Mouse (Mus musculus): ENCODE results near the gene Ndufab1. TPM values are rescaled to one million over a fixed set of nuclear protein-coding genes. Genes with fewer than 3 reads are reported as not detected.

The Ndufab1 gene
- total and polyA plus RNA-seq, 3 experiments, result 156 to 366 (median 248) TPM

DNA sequence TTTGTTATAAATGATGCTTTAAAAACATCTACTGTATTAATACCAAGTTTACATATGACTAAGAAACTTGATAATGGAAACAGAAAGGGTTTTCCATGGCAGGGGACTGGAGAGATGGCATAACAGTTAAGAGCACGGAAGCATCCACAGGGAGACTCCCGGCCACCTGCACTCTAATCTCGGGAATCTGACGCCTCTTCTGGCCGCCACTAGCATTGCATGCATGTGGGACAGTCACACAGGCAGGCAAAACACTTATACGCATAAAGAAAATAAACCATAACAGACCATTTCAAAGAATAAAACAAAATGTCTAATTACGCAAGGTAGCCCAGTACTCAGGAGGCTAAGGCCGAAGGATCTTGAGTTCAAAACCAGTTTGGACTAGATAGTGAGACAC is 23.9 kb upstream of the Ndufab1 start:
- Histone ChIP-seq H3K36me3 (replicated peaks in 1 of 2; ENCODE audit: control insufficient read depth in 1 of 2, insufficient read depth in 1 of 2, low read length in 1 of 2) (peaks cover 53 to 93% of the 10 kb centered on the region in 2 experiments), H3K79me2 (replicated peaks; ENCODE audit: control insufficient read depth, extremely low read depth, insufficient read depth, poor library complexity, severe bottlenecking) (no peaks in the 10 kb centered on the region; the same call in 1 of the 2 replicates), H3K27ac (ENCODE audit: insufficient read depth, low read depth) (no peak overlapping the region), H3K4me1 (ENCODE audit: control insufficient read depth in 1 of 2, insufficient read depth in 2 of 2) (no peaks in the 10 kb centered on the region), H3K9ac (ENCODE audit: insufficient read depth, low read depth) (no peak overlapping the region), H3K4me2 (ENCODE audit: insufficient read depth, low read depth, poor library complexity, severe bottlenecking) (no peak overlapping the region), H3K4me3 (replicated peaks in 1 of 3; ENCODE audit: low read depth in 2 of 3, low read length in 2 of 3, poor library complexity in 1 of 3) (no peak overlapping the region), H3K27me3 (replicated peaks) (no peaks in the 10 kb centered on the region), H3K9me3 (replicated peaks; ENCODE audit: low read length) (no peaks in the 10 kb centered on the region)
- TF ChIP-seq ZKSCAN1 (IDR thresholded peaks at IDR 0.05; ENCODE audit: borderline replicate concordance, low read depth, low read length), result no peak
- no peak for TF ChIP-seq MEF2A (IDR thresholded peaks at IDR 0.05; ENCODE audit: borderline replicate concordance, low read depth, low read length)
- no peak for TF ChIP-seq ZC3H11A (IDR thresholded peaks at IDR 0.05; ENCODE audit: low read depth, low read length)
- TF ChIP-seq RCOR1 (conservative IDR thresholded peaks at IDR 0.05; ENCODE audit: low read depth, low read length), result no peak
- no peak for TF ChIP-seq TCF12 (IDR thresholded peaks at IDR 0.05; ENCODE audit: low read depth, low read length)
- TF ChIP-seq TBP (conservative IDR thresholded peaks at IDR 0.05; ENCODE audit: low read depth, low read length), result no peak
- no peak for TF ChIP-seq KAT2A (IDR thresholded peaks at IDR 0.05; ENCODE audit: insufficient replicate concordance, low read length)
- in situ Hi-C loops (cut with MboI; ENCODE audit: low pct_ligation_motif_present, low pct_unique_long_range_greater_than_20kb, low sequenced_read_pairs) (no loop called here), dilution Hi-C loops (cut with MboI; ENCODE audit: extremely low pct_ligation_motif_present, extremely low pct_unique_long_range_greater_than_20kb, low sequenced_read_pairs) (no loop called here)
- DNase-seq (ENCODE audit: extremely low read depth), result no peak

DNA sequence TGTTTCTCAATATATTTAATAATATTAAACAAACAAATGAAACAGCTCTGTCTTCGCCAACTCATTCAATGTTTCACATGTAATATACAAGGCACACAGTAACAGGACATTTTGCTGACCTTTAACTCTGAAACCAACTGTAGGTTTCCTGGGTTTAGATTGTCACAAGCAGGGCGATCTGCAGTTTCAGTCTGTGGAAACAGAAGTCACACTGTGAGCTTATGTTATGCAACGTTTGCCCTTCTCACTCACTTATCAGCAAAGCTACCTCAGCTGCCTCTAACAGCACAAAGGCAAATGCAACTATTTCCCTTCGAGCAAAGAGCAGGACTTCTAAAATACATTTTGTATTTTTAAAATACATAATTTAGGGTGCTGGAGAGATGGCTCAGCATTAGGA is 21.8 kb upstream of the Ndufab1 start:
- Histone ChIP-seq H3K27me3 (replicated peaks) (no peaks in the 10 kb centered on the region), H3K36me3 (replicated peaks in 1 of 2; ENCODE audit: control insufficient read depth in 1 of 2, insufficient read depth in 1 of 2, low read length in 1 of 2) (peaks cover 63 to 91% of the 10 kb centered on the region in 2 experiments), H3K27ac (ENCODE audit: insufficient read depth, low read depth) (no peak overlapping the region), H3K4me1 (ENCODE audit: control insufficient read depth in 1 of 2, insufficient read depth in 2 of 2) (no peaks in the 10 kb centered on the region), H3K79me2 (replicated peaks; ENCODE audit: control insufficient read depth, extremely low read depth, insufficient read depth, poor library complexity, severe bottlenecking) (no peaks in the 10 kb centered on the region), H3K4me2 (ENCODE audit: insufficient read depth, low read depth, poor library complexity, severe bottlenecking) (no peak overlapping the region), H3K4me3 (replicated peaks in 1 of 3; ENCODE audit: low read depth in 2 of 3, low read length in 2 of 3, poor library complexity in 1 of 3) (no peak overlapping the region), H3K9me3 (replicated peaks; ENCODE audit: low read length) (no peaks in the 10 kb centered on the region), H3K9ac (ENCODE audit: insufficient read depth, low read depth) (no peak overlapping the region)
- DNase-seq (ENCODE audit: extremely low read depth), result no peak
- in situ Hi-C loops (cut with MboI; ENCODE audit: low pct_ligation_motif_present, low pct_unique_long_range_greater_than_20kb, low sequenced_read_pairs) (no loop called here), dilution Hi-C loops (cut with MboI; ENCODE audit: extremely low pct_ligation_motif_present, extremely low pct_unique_long_range_greater_than_20kb, low sequenced_read_pairs) (no loop called here)
- no peak for TF ChIP-seq CHD2 (IDR thresholded peaks at IDR 0.05; ENCODE audit: low read length)

DNA sequence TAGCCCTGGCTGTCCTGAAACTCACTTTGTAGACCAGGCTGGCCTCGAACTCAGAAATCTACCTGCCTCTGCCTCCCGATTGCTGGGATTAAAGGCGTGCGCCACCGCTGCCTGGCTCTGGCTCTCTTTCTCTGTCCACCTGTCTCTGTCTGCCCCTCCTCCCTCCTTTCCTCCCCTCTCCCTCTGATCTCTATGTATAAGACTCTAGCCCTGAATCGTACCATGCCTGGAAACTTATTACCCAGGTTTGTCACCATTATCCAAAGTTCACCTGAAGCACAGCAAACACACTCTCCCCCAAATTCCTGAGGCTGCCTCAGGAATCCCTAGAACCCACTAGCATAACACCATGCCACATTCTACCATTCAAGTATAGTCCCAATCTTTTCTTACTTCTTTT is 6.5 kb upstream of the Ndufab1 start:
- H3K36me3 ChIP-seq (replicated peaks in 1 of 2; ENCODE audit: control insufficient read depth in 1 of 2, insufficient read depth in 1 of 2, low read length in 1 of 2), result peaks cover 32 to 62% of the 10 kb centered on the region in 2 experiments

More for the DNA sequence above, 6.5 kb upstream of the Ndufab1 start:
- H3K9ac ChIP-seq (ENCODE audit: insufficient read depth, low read depth), result no peak overlapping the region
- no peaks in the 10 kb centered on the region for H3K79me2 ChIP-seq (replicated peaks; ENCODE audit: control insufficient read depth, extremely low read depth, insufficient read depth, poor library complexity, severe bottlenecking)
- H3K4me2 ChIP-seq (ENCODE audit: insufficient read depth, low read depth, poor library complexity, severe bottlenecking), result no peak overlapping the region
- H3K27me3 ChIP-seq (replicated peaks), result no peaks in the 10 kb centered on the region
- no peaks in the 10 kb centered on the region for H3K4me1 ChIP-seq (ENCODE audit: control insufficient read depth in 1 of 2, insufficient read depth in 2 of 2)
- no peak overlapping the region for H3K4me3 ChIP-seq (replicated peaks in 1 of 3; ENCODE audit: low read depth in 2 of 3, low read length in 2 of 3, poor library complexity in 1 of 3)
- no peak for DNase-seq (ENCODE audit: extremely low read depth)
- H3K27ac ChIP-seq (ENCODE audit: insufficient read depth, low read depth), result no peak overlapping the region
- H3K9me3 ChIP-seq (replicated peaks; ENCODE audit: low read length), result no peaks in the 10 kb centered on the region
- dilution Hi-C loops (cut with MboI; ENCODE audit: extremely low pct_ligation_motif_present, extremely low pct_unique_long_range_greater_than_20kb, low sequenced_read_pairs), result no loop called here
- TF ChIP-seq UBTF (IDR thresholded peaks at IDR 0.05; ENCODE audit: low read depth, low read length) (no peak), ZC3H11A (IDR thresholded peaks at IDR 0.05; ENCODE audit: low read depth, low read length) (no peak), POLR2AphosphoS2 (IDR thresholded peaks at IDR 0.05; ENCODE audit: low read depth, low read length) (no peak), E2F4 (IDR thresholded peaks at IDR 0.05; ENCODE audit: insufficient replicate concordance, low read depth, low read length) (no peak), CTCF (conservative IDR thresholded peaks at IDR 0.05 in 1 of 2, IDR thresholded peaks at IDR 0.05 in 1 of 2; ENCODE audit: low read depth in 2 of 2, low read length in 2 of 2) (no peak), EP300 (IDR thresholded peaks at IDR 0.05; ENCODE audit: low read length) (no peak), SMC3 (IDR thresholded peaks at IDR 0.05; ENCODE audit: low read depth, low read length) (no peak), TCF12 (IDR thresholded peaks at IDR 0.05; ENCODE audit: low read depth, low read length) (no peak), POLR2A (IDR thresholded peaks at IDR 0.05; ENCODE audit: low read depth, low read length) (no peak), NELFE (IDR thresholded peaks at IDR 0.05; ENCODE audit: low read depth, low read length) (no peak), MAX (IDR thresholded peaks at IDR 0.05; ENCODE audit: low read length) (no peak), ZKSCAN1 (IDR thresholded peaks at IDR 0.05; ENCODE audit: borderline replicate concordance, low read depth, low read length) (no peak), SIN3A (IDR thresholded peaks at IDR 0.05; ENCODE audit: low read length) (no peak), JUND (conservative IDR thresholded peaks at IDR 0.05; ENCODE audit: low read depth, low read length) (no peak), USF2 (conservative IDR thresholded peaks at IDR 0.05; ENCODE audit: low read depth, low read length) (no peak), RAD21 (IDR thresholded peaks at IDR 0.05; ENCODE audit: low read depth, low read length) (no peak), PAX5 (IDR thresholded peaks at IDR 0.05; ENCODE audit: low read length) (no peak), TBP (conservative IDR thresholded peaks at IDR 0.05; ENCODE audit: low read depth, low read length) (no peak), MAFK (IDR thresholded peaks at IDR 0.05; ENCODE audit: insufficient replicate concordance, low read length) (no peak), MXI1 (IDR thresholded peaks at IDR 0.05; ENCODE audit: low read depth, low read length) (no peak)
- in situ Hi-C loops (cut with MboI; ENCODE audit: low pct_ligation_motif_present, low pct_unique_long_range_greater_than_20kb, low sequenced_read_pairs), result no loop called here
